Mouse (Mus musculus) hindlimb bud, embryonic 11.5 days (tissue): ENCODE data around the gene Necap2.

Experiments used
- DNase-seq: peaks from one replicate; pipeline ENCODE4 v3.0.0-alpha.2; 2012; ENCODE audit warnings: low read depth, low spot score; ENCODE audit errors: extremely low spot score

Gene Necap2

GRCm38 (mm10) chr4:141074109-141074508, 4.0 kb downstream of the Necap2 start:
- no peak for DNase-seq

GRCm38 (mm10) chr4:141073661-141074060, 4.5 kb downstream of the Necap2 start:
- no peak for DNase-seq

GRCm38 (mm10) chr4:141072502-141072901, 5.7 kb downstream of the Necap2 start:
- DNase-seq, result no peak

DNA sequence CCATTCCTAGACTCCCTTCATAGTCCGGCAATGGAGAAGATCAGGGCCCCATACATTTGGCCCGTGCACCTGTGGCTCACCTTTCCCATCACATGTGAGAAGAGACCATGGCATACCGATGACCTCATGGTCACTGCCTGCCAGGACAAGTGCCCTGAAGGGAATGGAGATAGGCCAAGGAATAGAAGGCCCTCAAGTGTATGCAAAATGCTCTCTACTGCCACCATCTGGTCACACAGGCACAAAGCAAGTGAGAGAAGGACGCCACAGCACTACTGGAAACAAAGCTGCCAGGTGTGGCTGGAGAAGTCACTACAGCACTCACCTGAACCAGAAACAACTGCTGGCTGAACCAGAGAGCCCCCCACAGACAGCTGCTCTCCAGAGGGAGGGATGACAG, 8.4 kb downstream of the Necap2 start:
- DNase-seq, result no peak

DNA sequence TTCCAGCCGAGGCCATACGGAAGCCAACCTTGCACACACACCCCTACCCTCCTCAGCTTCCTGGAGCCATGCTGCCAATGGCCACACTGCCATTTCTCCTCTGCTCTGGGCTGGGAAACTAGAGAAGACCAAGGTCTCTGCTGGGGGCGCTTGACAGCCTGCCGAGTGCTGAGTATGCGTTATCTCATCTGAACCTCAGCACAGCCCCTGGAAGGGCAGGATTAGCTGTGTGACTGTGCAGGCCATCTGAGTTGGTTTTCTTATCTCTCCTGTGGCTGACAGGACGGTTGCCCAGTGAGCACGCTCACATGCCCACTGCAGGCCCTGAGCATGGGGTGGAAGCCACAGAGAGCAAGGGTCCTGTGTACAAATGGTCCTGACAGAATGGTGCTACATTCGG, 9.5 kb downstream of the Necap2 start:
- no peak for DNase-seq

DNA sequence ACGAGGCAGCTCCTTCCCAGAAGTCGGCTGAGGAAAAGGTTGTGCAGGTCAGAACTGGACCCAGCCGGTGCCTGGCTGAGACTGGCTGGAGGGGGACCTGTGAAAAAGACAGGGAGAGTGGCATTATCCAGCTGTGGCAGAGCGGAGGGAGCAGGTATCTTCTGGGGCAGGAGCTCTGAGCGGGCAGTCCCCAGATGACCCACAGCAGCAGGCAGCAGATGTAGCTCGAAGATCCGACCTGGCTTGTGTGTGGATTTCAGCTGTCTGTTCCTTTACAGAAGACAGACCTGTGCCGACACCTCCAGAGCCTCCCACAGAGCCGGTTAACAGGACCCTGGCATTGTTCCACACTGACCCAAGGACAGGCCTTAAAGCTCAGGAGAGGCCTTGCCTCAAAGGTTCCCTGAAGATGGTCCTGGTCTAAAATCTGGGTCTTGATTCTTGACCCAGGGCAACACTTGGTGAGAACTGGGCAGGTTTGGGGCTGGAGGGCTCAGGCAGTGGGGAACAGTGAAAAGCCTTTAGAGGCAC, 10.6 kb downstream of the Necap2 start:
- DNase-seq, result no peak

GRCm38 (mm10) chr4:141066709-141067515, 11.2 kb downstream of the Necap2 start:
- DNase-seq, result no peak

DNA sequence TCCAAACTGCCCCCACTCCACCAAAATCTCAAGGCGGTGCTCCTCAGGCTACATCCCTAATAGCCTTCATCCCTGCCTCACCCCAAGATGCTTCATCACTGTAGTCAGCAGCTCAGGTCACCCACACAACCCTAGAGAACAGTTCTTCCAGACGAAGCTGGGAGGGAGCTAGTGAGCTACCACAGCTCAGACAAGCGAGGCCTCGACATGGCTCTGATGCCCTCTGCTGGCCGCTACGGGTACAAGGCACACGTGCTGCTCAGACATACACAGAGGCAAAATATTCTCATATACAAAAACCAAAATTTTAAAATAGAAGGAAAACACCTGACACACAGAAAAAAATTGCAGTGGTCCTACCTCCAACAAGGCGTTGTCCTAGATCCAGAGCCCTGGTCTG, 13.0 kb downstream of the Necap2 start:
- no peak for DNase-seq

- no peak for DNase-seq
These were observed 14.0 kb downstream of the Necap2 start for GRCm38 (mm10) chr4:141064104-141064659.

GRCm38 (mm10) chr4:141060426-141061301, 17.5 kb downstream of the Necap2 start, which contains the start of gene Crocc:
Gene Crocc, minus strand, starts transcription at chr4:141060550.
- peak; percentile 96 for DNase-seq

GRCm38 (mm10) chr4:141059616-141060425, 18.3 kb downstream of the Necap2 start:
- no peak for DNase-seq

DNA sequence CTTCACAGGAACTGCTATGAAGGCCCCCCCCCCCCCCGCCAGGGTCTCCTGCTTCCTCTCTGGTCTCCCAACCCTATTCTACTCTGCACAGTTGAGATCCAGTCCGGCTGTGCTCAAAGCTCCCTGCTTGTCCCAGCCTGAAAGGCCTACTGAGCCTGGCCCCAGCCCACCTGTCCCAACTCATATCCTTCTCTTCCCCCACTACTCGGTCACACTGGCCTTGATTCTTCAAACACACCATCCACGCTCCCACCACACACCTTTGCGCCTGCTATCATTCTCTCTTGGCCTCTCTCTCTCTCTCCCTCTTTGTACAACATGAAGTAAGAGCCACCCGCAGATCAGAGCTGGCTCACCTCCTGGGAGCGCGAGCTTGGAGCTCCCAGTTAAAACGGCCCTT, 19.3 kb downstream of the Necap2 start:
- DNase-seq, result no peak

GRCm38 (mm10) chr4:141056970-141057369, 21.2 kb downstream of the Necap2 start:
- no peak for DNase-seq

- DNase-seq, result no peak
These were observed 24.5 kb downstream of the Necap2 start for GRCm38 (mm10) chr4:141053568-141054161.

DNA sequence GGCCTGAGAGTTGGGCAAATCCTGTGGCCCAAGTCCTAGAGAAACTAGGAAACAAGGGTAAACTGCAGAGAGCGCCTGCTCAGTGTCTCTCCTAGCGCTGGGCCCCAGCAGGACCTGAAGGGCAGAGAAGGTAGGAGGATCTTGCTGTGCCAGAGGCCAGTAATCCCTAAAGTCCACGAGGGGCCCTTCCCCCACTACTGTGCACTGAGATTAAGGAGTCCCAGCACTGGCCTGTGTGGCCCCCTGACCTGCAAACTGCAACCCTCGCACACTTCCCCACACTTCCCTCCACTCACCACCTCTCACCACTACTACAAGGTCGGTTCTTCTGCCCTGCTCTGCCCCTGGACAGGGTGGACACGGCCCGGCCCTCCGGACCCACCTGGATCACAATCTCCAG, 25.0 kb downstream of the Necap2 start:
- no peak for DNase-seq

DNA sequence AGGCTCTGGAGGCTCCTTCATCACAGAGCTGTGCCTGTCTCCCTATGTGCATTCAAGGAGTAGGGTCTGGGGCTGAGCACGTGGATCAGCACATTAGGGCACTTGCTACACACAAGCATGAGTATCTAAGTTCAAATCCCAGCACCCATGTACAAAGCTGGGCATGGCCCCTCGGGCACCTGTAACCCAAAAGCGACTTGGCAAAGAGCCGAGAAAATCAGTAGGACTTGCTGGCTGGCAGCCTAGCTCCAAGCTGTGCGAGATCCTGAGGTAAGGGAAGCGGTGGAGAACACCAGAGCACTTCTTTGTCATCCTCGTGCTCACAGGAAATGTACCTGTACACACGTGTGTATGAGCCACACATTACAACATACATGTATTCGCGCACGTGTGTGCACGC, 25.7 kb downstream of the Necap2 start:
- no peak for DNase-seq

- DNase-seq, result no peak
These were observed 28.7 kb downstream of the Necap2 start for GRCm38 (mm10) chr4:141049476-141049835.

DNA sequence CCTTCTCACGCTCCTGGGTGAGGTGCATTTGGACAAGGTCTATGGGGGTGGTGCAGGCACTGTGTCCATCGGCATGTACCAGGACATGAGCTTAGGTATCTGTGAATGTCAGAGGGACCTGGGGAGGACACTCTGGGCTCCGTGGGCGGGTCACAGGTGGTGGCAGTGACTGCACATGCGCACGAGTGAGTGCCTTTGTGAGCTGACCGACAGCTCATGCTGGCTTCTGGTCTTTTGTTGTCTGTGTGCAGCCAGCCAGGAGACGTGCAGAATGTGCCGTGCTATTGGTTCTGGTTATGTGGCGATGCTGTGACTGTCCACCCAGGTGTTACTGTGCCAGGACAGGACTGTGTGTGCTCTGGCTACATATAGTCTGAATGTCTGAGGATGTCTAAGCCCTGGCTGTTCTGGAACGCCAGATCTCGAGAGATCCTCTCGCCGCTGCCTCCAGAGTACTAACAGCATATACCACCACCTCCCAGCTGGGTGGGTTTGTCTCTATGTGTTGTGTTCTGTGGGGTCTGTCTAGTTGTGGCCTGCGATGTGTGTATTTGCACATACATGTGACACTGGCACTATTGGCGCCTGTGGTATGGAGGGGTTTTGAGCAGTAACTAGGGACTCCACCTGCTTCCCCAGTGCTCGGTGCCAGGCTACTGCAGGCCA, 29.2 kb downstream of the Necap2 start:
- DNase-seq, result no peak

DNA sequence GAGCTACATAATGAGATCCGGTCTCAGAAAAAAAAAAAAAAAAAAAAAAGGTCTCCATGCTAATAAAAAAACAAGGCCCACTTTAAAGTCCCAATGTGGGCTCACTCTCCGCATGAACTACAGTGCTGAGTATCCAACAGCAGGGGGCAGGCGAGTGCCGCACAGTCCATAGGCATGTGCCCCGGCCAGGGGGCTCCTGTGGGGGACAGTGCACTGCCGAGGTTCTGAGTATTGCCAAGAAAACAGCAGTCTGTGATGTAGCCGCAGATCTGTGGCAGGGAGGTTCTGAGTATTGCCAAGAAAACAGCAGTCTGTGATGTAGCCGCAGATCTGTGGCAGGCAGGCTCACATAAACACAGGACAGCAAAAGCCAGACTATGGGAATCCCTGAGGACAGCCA, 33.3 kb downstream of the Necap2 start:
- DNase-seq, result peak; percentile 35

DNA sequence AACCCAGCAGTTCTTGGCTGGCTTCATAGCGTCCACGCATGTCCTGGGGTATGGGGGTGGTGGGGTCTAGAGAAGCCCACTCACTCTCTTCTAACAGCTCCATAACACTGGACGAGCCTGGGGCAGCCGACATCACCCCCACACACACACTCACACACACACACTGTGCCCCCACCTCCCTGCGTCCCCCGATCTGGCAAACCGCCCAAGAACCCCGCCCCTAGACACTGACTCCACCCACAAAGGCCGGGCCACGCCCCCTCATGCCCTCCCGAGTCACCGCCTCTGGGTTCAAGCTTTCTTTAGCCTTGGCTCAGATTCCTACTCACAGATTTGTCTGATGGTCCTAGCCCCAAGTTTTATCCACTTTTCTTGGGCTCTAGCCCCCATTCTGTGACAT, 37.0 kb downstream of the Necap2 start:
- DNase-seq, result no peak
